ENCODE assay signal across 29 mouse cellular contexts in genomic region chr1:22311471-22311870, GRCm38 (mm10).
"Had no signal": no experiment of that assay in that cellular context is flagged by ENCODE, and none has a peak within 500 bp of the region (broad histone marks: within the 10 kb centered on the region; RNA-seq: fewer than 3 reads in every experiment).

No protein-coding gene starts in this region.

- ATAC-seq: forebrain, embryonic 13.5 days; forebrain, embryonic 14.5 days; forebrain, embryonic 15.5 days; forebrain, embryonic 16.5 days; forebrain, postnatal 0 days had no signal

- H3K4me1 ChIP-seq: embryonic facial prominence, embryonic 12.5 days; embryonic facial prominence, embryonic 13.5 days; embryonic facial prominence, embryonic 15.5 days; forebrain, embryonic 13.5 days; forebrain, embryonic 15.5 days had no signal

- H3K4me3 ChIP-seq: embryonic facial prominence, embryonic 10.5 days; embryonic facial prominence, embryonic 12.5 days; embryonic facial prominence, embryonic 13.5 days; embryonic facial prominence, embryonic 15.5 days; erythroblast, embryonic 14.5 days; forebrain, embryonic 10.5 days; forebrain, embryonic 12.5 days; forebrain, embryonic 13.5 days; forebrain, embryonic 15.5 days; gastrocnemius, adult 2 months; heart, adult 2 months had no signal

- H3K27ac ChIP-seq: embryonic facial prominence, embryonic 10.5 days; embryonic facial prominence, embryonic 12.5 days; embryonic facial prominence, embryonic 13.5 days; embryonic facial prominence, embryonic 15.5 days; forebrain, embryonic 10.5 days; forebrain, embryonic 12.5 days; forebrain, embryonic 13.5 days; forebrain, embryonic 15.5 days; gastrocnemius, adult 2 months; heart, adult 2 months had no signal

- H3K27me3 ChIP-seq: embryonic facial prominence, embryonic 12.5 days; embryonic facial prominence, embryonic 13.5 days; embryonic facial prominence, embryonic 15.5 days; forebrain, embryonic 12.5 days; forebrain, embryonic 13.5 days; forebrain, embryonic 15.5 days had no signal

- H3K9me3 ChIP-seq: embryonic facial prominence, embryonic 10.5 days; embryonic facial prominence, embryonic 12.5 days; embryonic facial prominence, embryonic 13.5 days; embryonic facial prominence, embryonic 15.5 days; forebrain, embryonic 10.5 days; forebrain, embryonic 12.5 days; forebrain, embryonic 13.5 days; forebrain, embryonic 15.5 days had no signal

- H3K36me3 ChIP-seq: embryonic facial prominence, embryonic 10.5 days; embryonic facial prominence, embryonic 12.5 days; embryonic facial prominence, embryonic 13.5 days; embryonic facial prominence, embryonic 15.5 days; forebrain, embryonic 10.5 days; forebrain, embryonic 12.5 days; forebrain, embryonic 15.5 days had no signal

- H3K9ac ChIP-seq: embryonic facial prominence, embryonic 12.5 days; embryonic facial prominence, embryonic 13.5 days; embryonic facial prominence, embryonic 15.5 days; forebrain, embryonic 12.5 days; forebrain, embryonic 13.5 days; forebrain, embryonic 15.5 days; forebrain, postnatal 0 days had no signal

- H3K4me2 ChIP-seq: embryonic facial prominence, embryonic 12.5 days; embryonic facial prominence, embryonic 13.5 days; embryonic facial prominence, embryonic 15.5 days; forebrain, embryonic 12.5 days; forebrain, embryonic 13.5 days; forebrain, embryonic 15.5 days had no signal

- DNase-seq: cerebellum, adult 2 months; cerebellum, adult 8-10 months; cerebellum, adult 9-10 months; cerebellum, adult 9-11 months; cerebellum, postnatal 10 days; cerebellum, postnatal 14 days; cerebellum, postnatal 25 days; cerebellum, postnatal 36 days; embryo, embryonic 11 days; forebrain, postnatal 0 days; gastrocnemius, adult 2 months; gastrocnemius, postnatal 10 days; gastrocnemius, postnatal 14 days; gastrocnemius, postnatal 25 days; gastrocnemius, postnatal 36 days; heart, adult 11 months; heart, adult 18-20 months; heart, adult 2 months had no signal
